Mouse (Mus musculus): ENCODE measurements at regions not wholly inside any gene's neighbourhood (a gene's known extent, or its start where the extent isn't known, plus 50 kb on each side); places are given as distances from the start of the nearest gene placed in this dataset.

DNA sequence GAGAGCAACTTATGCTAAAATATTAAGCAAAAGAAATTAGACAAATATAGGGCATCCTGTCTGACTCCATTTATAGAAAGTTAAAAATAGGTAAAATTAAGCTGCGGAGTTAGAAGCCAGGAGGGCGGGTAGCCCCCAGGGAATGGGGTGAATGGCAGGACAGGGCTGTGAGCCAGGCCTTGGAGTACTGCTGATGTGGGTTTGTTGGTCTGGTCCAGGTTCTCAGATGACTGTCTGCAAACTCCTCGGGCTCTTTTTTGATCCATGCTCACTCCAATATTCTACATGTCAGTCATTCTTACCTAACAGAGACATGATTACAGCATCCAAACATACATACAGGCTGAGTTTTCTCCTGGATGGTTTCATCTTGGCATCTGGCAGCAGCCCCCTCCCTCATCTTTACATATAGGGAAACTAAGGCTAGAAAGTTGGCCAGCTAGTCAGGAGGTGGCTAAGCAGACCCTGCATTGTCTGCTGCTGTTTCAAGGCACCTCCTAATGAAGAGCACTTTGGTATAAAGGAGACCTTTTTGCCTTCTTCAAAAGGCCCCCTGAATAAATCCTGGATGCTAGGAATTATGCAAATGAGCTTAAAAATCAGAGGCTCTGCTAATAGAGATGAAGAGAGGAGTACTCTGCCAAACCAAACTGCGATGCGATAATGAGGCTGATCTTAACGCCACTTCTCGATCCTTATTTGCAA is 354.4 kb downstream of the Xylt1 start:
- no peak for DNase-seq (ENCODE audit: low read depth, low spot score)

DNA sequence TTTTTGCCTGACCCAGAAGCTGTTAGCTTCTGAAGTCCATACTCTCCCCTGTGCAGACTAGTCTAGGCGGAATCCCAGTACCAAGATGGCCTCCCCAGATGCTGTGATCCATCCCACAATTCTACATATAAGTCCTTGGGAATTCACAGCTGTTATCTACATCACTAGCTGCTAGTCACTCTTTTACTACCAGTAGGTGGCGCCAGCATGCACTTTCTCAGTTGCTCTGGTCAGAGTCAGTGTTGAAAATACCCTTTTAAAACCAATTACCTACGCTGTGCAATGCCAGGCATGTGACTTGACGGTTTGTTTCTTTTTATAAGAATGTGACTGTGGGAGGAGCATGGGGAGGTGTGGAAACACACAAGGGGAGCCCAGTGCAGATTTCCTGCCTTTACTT is 348.3 kb downstream of the Xylt1 start:
- no peak for DNase-seq (ENCODE audit: low read depth, low spot score)
